Mouse (Mus musculus): Measurements from ENCODE around the gene Rad50. TPM values are rescaled to one million over a fixed set of nuclear protein-coding genes. Genes with fewer than 3 reads are reported as not detected.

The Rad50 gene
- total and polyA plus RNA-seq, 2 experiments from 2014 or later: 9.2 to 11.8 TPM

- no peak for TF ChIP-seq CTCF (IDR thresholded peaks at IDR 0.05; ENCODE audit: low read depth)
- Histone ChIP-seq H3K4me2 (ENCODE audit: low read depth) (no peak overlapping the region), H3K4me1 (ENCODE audit: insufficient read depth) (no peaks in the 10 kb centered on the region), H3K27ac (ENCODE audit: low read depth, low read length) (no peak overlapping the region), H3K9ac (no peak overlapping the region), H3K4me3 (ENCODE audit: low read depth, low read length) (no peak overlapping the region), H3K36me3 (ENCODE audit: insufficient read depth) (0 out of 2 replicates have a peak, but pooled peaks cover 3% of the 10 kb centered on the region), H3K27me3 (ENCODE audit: insufficient read depth, low read length) (no peaks in the 10 kb centered on the region), H3K9me3 (ENCODE audit: low read length) (no peaks in the 10 kb centered on the region)
- WGBS: 73% methylated on average over 5 of the region's 5 CpGs
- DNase-seq: no peak
- ATAC-seq: no peak
These were observed 43.0 kb downstream of the Rad50 start for GRCm38 (mm10) chr11:53664091-53664490.

- Histone ChIP-seq H3K36me3 (ENCODE audit: insufficient read depth) (0 out of 2 replicates have a peak, but pooled peaks cover 3% of the 10 kb centered on the region), H3K4me1 (ENCODE audit: insufficient read depth) (no peaks in the 10 kb centered on the region), H3K27me3 (ENCODE audit: insufficient read depth, low read length) (no peaks in the 10 kb centered on the region), H3K4me3 (ENCODE audit: low read depth, low read length) (no peak overlapping the region), H3K27ac (ENCODE audit: low read depth, low read length) (no peak overlapping the region), H3K4me2 (ENCODE audit: low read depth) (no peak overlapping the region), H3K9me3 (ENCODE audit: low read length) (no peaks in the 10 kb centered on the region), H3K9ac (no peak overlapping the region)
- no peak for ATAC-seq
- no peak for TF ChIP-seq CTCF (IDR thresholded peaks at IDR 0.05; ENCODE audit: low read depth)
- DNase-seq: no peak
- WGBS: 77% methylated on average over 14 of the region's 14 CpGs
These were observed 44.1 kb downstream of the Rad50 start for GRCm38 (mm10) chr11:53662794-53663674.

- Histone ChIP-seq H3K9me3 (ENCODE audit: low read length) (no peaks in the 10 kb centered on the region), H3K27ac (ENCODE audit: low read depth, low read length) (no peak overlapping the region), H3K4me2 (ENCODE audit: low read depth) (no peak overlapping the region), H3K36me3 (ENCODE audit: insufficient read depth) (0 out of 2 replicates have a peak, but pooled peaks cover 11% of the 10 kb centered on the region), H3K27me3 (ENCODE audit: insufficient read depth, low read length) (no peaks in the 10 kb centered on the region), H3K9ac (no peak overlapping the region), H3K4me3 (ENCODE audit: low read depth, low read length) (no peak overlapping the region), H3K4me1 (ENCODE audit: insufficient read depth) (no peaks in the 10 kb centered on the region)
- no peak for TF ChIP-seq CTCF (IDR thresholded peaks at IDR 0.05; ENCODE audit: low read depth)
- 86% methylated on average over 6 of the region's 6 CpGs for WGBS
- no peak for DNase-seq
- ATAC-seq: no peak
These were observed 49.3 kb downstream of the Rad50 start for GRCm38 (mm10) chr11:53657828-53658227.

GRCm38 (mm10) chr11:53657381-53657780 lies 49.7 kb downstream of the Rad50 start:
- no peak for TF ChIP-seq CTCF (IDR thresholded peaks at IDR 0.05; ENCODE audit: low read depth)
- H3K36me3 ChIP-seq (ENCODE audit: insufficient read depth): 0 out of 2 replicates have a peak, but pooled peaks cover 11% of the 10 kb centered on the region
- WGBS: 93% methylated on average over 8 of the region's 8 CpGs
- no peak overlapping the region for H3K27ac ChIP-seq (ENCODE audit: low read depth, low read length)
- no peaks in the 10 kb centered on the region for H3K4me1 ChIP-seq (ENCODE audit: insufficient read depth)
- H3K4me2 ChIP-seq (ENCODE audit: low read depth): no peak overlapping the region
- no peaks in the 10 kb centered on the region for H3K27me3 ChIP-seq (ENCODE audit: insufficient read depth, low read length)
- H3K9ac ChIP-seq: no peak overlapping the region
- no peak for ATAC-seq
- no peaks in the 10 kb centered on the region for H3K9me3 ChIP-seq (ENCODE audit: low read length)
- no peak for DNase-seq
- no peak overlapping the region for H3K4me3 ChIP-seq (ENCODE audit: low read depth, low read length)

- no peaks in the 10 kb centered on the region for H3K27me3 ChIP-seq (ENCODE audit: insufficient read depth, low read length)
- no peak overlapping the region for H3K4me2 ChIP-seq (ENCODE audit: low read depth)
- no peaks in the 10 kb centered on the region for H3K4me1 ChIP-seq (ENCODE audit: insufficient read depth)
- peaks cover 16% of the 10 kb centered on the region for H3K36me3 ChIP-seq (ENCODE audit: insufficient read depth)
- H3K27ac ChIP-seq (ENCODE audit: low read depth, low read length): no peak overlapping the region
- WGBS: 86% methylated on average over 9 of the region's 9 CpGs
- ATAC-seq (no peak), DNase-seq (no peak)
- no peak overlapping the region for H3K4me3 ChIP-seq (ENCODE audit: low read depth, low read length)
- TF ChIP-seq CTCF (IDR thresholded peaks at IDR 0.05; ENCODE audit: low read depth): no peak
- H3K9me3 ChIP-seq (ENCODE audit: low read length): no peaks in the 10 kb centered on the region
- no peak overlapping the region for H3K9ac ChIP-seq
These were observed 50.4 kb downstream of the Rad50 start for GRCm38 (mm10) chr11:53656558-53657202.

GRCm38 (mm10) chr11:53655043-53655442 lies 52.1 kb downstream of the Rad50 start:
- Histone ChIP-seq H3K27ac (ENCODE audit: low read depth, low read length) (no peak overlapping the region), H3K4me2 (ENCODE audit: low read depth) (no peak overlapping the region), H3K4me1 (ENCODE audit: insufficient read depth) (no peaks in the 10 kb centered on the region), H3K4me3 (ENCODE audit: low read depth, low read length) (no peak overlapping the region), H3K27me3 (ENCODE audit: insufficient read depth, low read length) (no peaks in the 10 kb centered on the region), H3K9ac (no peak overlapping the region), H3K9me3 (ENCODE audit: low read length) (no peaks in the 10 kb centered on the region), H3K36me3 (ENCODE audit: insufficient read depth) (peaks cover 24% of the 10 kb centered on the region)
- 89% methylated on average over 5 of the region's 5 CpGs for WGBS
- ATAC-seq (no peak), DNase-seq (no peak)
- TF ChIP-seq CTCF (IDR thresholded peaks at IDR 0.05; ENCODE audit: low read depth): no peak

- no peak overlapping the region for H3K4me3 ChIP-seq (ENCODE audit: low read depth, low read length)
- no peak overlapping the region for H3K4me2 ChIP-seq (ENCODE audit: low read depth)
- H3K4me1 ChIP-seq (ENCODE audit: insufficient read depth): no peaks in the 10 kb centered on the region
- ATAC-seq (no peak), DNase-seq (no peak)
- H3K9me3 ChIP-seq (ENCODE audit: low read length): no peaks in the 10 kb centered on the region
- peaks cover 29% of the 10 kb centered on the region for H3K36me3 ChIP-seq (ENCODE audit: insufficient read depth)
- H3K9ac ChIP-seq: no peak overlapping the region
- H3K27me3 ChIP-seq (ENCODE audit: insufficient read depth, low read length): no peaks in the 10 kb centered on the region
- no peak overlapping the region for H3K27ac ChIP-seq (ENCODE audit: low read depth, low read length)
- 85% methylated on average over 2 of the region's 2 CpGs for WGBS
- TF ChIP-seq CTCF (IDR thresholded peaks at IDR 0.05; ENCODE audit: low read depth): no peak
These were observed 54.7 kb downstream of the Rad50 start for GRCm38 (mm10) chr11:53652427-53652826.
